Mouse (Mus musculus) spleen, adult 2 months (tissue): ENCODE results near the gene Tomm40.

Experiments
- CTCF ChIP-seq: fragments of 200-500 bp; IDR thresholded peaks from 2 replicates; pipeline ENCODE4 v1.5.1; 2011; ENCODE audit warnings: mild to moderate bottlenecking, inconsistent platforms; ENCODE audit not compliant: insufficient read depth, insufficient read length, insufficient replicate concordance; ENCODE audit errors: extremely low read depth
- POLR2A ChIP-seq: fragments of 200-500 bp; IDR thresholded peaks from 2 replicates; pipeline ENCODE4 v1.6.1; 2011; ENCODE audit warnings: low read depth, low read length, inconsistent platforms

GRCm38 (mm10) chr7:19701069-19701761 is 14.0 kb downstream of the Tomm40 start:
- TF ChIP-seq CTCF: peak; percentile 60; the same call in 1 of the 2 replicates
- TF ChIP-seq POLR2A: no peak
